Mouse (Mus musculus) hindbrain, embryonic 11.5 days (tissue): ENCODE measurements around the gene Glod5. TPM values are rescaled to one million over a fixed set of nuclear protein-coding genes. Genes with fewer than 3 reads are reported as not detected.
"Not testable (repeated sequence)": the region's sequence is repeated elsewhere in the genome, so short reads cannot be mapped to it uniquely, and the experiment has no call there.

Source experiments
- ATAC-seq: fragments of 200-750 bp; cut with Nextera tagmentation; 2 replicates; pipeline ENCODE4 v1.8.0; 2017; ENCODE audit warnings: mild to moderate bottlenecking, moderate TSS enrichment, moderate library complexity; ENCODE audit not compliant: low FRiP score
- DNase-seq: peaks from one replicate; pipeline ENCODE4 v3.0.0-alpha.2; 2015; ENCODE audit warnings: low spot score
- H3K27ac ChIP-seq: fragments of 300-500 bp; sonication (generic); 2 replicates; pipeline ENCODE4 v1.5.1; 2014; ENCODE audit warnings: mild to moderate bottlenecking, low read depth, low read length
- H3K27me3 ChIP-seq: fragments of 300-500 bp; sonication (generic); 2 replicates; pipeline ENCODE4 v1.6.1; 2014; ENCODE audit warnings: mild to moderate bottlenecking, low read length, moderate library complexity, mixed read lengths; ENCODE audit not compliant: control insufficient read depth, insufficient read depth
- H3K36me3 ChIP-seq: fragments of 300-500 bp; sonication (generic); 2 replicates; pipeline ENCODE4 v1.6.1; 2014; ENCODE audit warnings: mild to moderate bottlenecking, low read length, moderate library complexity, mixed read lengths; ENCODE audit not compliant: control insufficient read depth, insufficient read depth
- H3K4me1 ChIP-seq: fragments of 300-500 bp; sonication (generic); replicated peaks from 2 replicates; pipeline ENCODE4 v1.6.1; 2014; ENCODE audit warnings: low read length, mixed read lengths; ENCODE audit not compliant: control insufficient read depth, insufficient read depth
- H3K4me2 ChIP-seq: fragments of 300-500 bp; sonication (generic); replicated peaks from 2 replicates; pipeline ENCODE4 v1.6.1; 2014; ENCODE audit warnings: mild to moderate bottlenecking, low read depth, low read length
- H3K4me3 ChIP-seq: fragments of 300-500 bp; sonication (generic); 2 replicates; pipeline ENCODE4 v1.5.1; 2014; ENCODE audit warnings: low read depth, low read length
- H3K9ac ChIP-seq: fragments of 300-500 bp; sonication (generic); 2 replicates; pipeline ENCODE4 v1.6.1; 2014; ENCODE audit warnings: low read depth, low read length
- H3K9me3 ChIP-seq: fragments of 300-500 bp; sonication (generic); 2 replicates; pipeline ENCODE4 v1.6.1; 2016; ENCODE audit warnings: low read length; ENCODE audit not compliant: control insufficient read depth
- WGBS: fragments of 180-500 bp; shearing (Covaris S2); extraction: QIAGEN DNeasy Blood & Tissue Kit; methylation state at CpG from one replicate; pipeline ENCODE4 v1.1.7; 2014; 5-methylcytosine and 5-hydroxymethylcytosine counted together
- polyA plus RNA-seq: library from polyadenylated mRNA; unstranded; fragments of >200 nt; fragmentation: Nextera tagmentation; extraction: Ambion mirVana; gene quantifications from 2 replicates; pipeline ENCODE4 v1.2.1, GENCODE M21; 2014

Gene Glod5
- polyA plus RNA-seq, 1 experiment from 2014 or later = not detected

GRCm38 (mm10) chrX:8013569-8014314 lies 4.5 kb downstream of the Glod5 start:
- ATAC-seq (peak; percentile 73), DNase-seq (peak; percentile 28)
- Histone ChIP-seq H3K36me3 (no peaks in the 10 kb centered on the region), H3K4me2 (no peak overlapping the region), H3K4me1 (no peaks in the 10 kb centered on the region), H3K9ac (no peak overlapping the region), H3K9me3 (no peaks in the 10 kb centered on the region), H3K27me3 (no peaks in the 10 kb centered on the region), H3K4me3 (no peak overlapping the region), H3K27ac (peak overlapping the region; percentile 42; the same call in 1 of the 2 replicates)
- 16% methylated on average over 7 of the region's 8 CpGs for WGBS

GRCm38 (mm10) chrX:8013157-8013556 lies 5.1 kb downstream of the Glod5 start:
- Histone ChIP-seq H3K9me3 (no peaks in the 10 kb centered on the region), H3K27me3 (no peaks in the 10 kb centered on the region), H3K4me1 (no peaks in the 10 kb centered on the region), H3K36me3 (no peaks in the 10 kb centered on the region), H3K27ac (peak overlapping the region; percentile 42; the same call in 1 of the 2 replicates), H3K4me2 (no peak overlapping the region), H3K9ac (no peak overlapping the region), H3K4me3 (no peak overlapping the region)
- ATAC-seq (peak; percentile 48), DNase-seq (no peak)
- 10% methylated on average over 2 of the region's 2 CpGs for WGBS

- WGBS = 81% methylated on average over 4 of the region's 4 CpGs
- not testable (repeated sequence) for H3K4me3 ChIP-seq, ATAC-seq, H3K9me3 ChIP-seq, H3K9ac ChIP-seq, H3K27me3 ChIP-seq, H3K4me2 ChIP-seq, H3K4me1 ChIP-seq, H3K27ac ChIP-seq, DNase-seq, H3K36me3 ChIP-seq
These were observed 8.9 kb downstream of the Glod5 start for GRCm38 (mm10) chrX:8009356-8009755.

- H3K27ac ChIP-seq = no peak overlapping the region
- 27% methylated on average over 5 of the region's 5 CpGs for WGBS
These were observed 9.7 kb downstream of the Glod5 start for GRCm38 (mm10) chrX:8008543-8008942.

GRCm38 (mm10) chrX:8002971-8003370 lies 15.3 kb downstream of the Glod5 start:
- Histone ChIP-seq H3K9me3 (no peaks in the 10 kb centered on the region), H3K27ac (no peak overlapping the region), H3K9ac (no peak overlapping the region), H3K27me3 (no peaks in the 10 kb centered on the region), H3K4me1 (no peaks in the 10 kb centered on the region), H3K4me3 (no peak overlapping the region), H3K36me3 (no peaks in the 10 kb centered on the region), H3K4me2 (no peak overlapping the region)
- ATAC-seq (no peak), DNase-seq (no peak)
- WGBS = 59% methylated on average over 4 of the region's 4 CpGs

More at GRCm38 (mm10) chrX:8008543-8008942, 9.7 kb downstream of the Glod5 start:
- Histone ChIP-seq H3K4me3 (no peak overlapping the region), H3K9ac (no peak overlapping the region), H3K4me1 (no peaks in the 10 kb centered on the region), H3K27me3 (no peaks in the 10 kb centered on the region), H3K36me3 (no peaks in the 10 kb centered on the region), H3K4me2 (no peak overlapping the region), H3K9me3 (no peaks in the 10 kb centered on the region)
- DNase-seq (no peak), ATAC-seq (no peak)

GRCm38 (mm10) chrX:8002001-8002400 lies 16.3 kb downstream of the Glod5 start:
- no peaks in the 10 kb centered on the region for H3K9me3 ChIP-seq
- ATAC-seq (no peak), DNase-seq (no peak)
- H3K4me1 ChIP-seq = no peaks in the 10 kb centered on the region
- WGBS = 25% methylated on average over 5 of the region's 5 CpGs
- H3K4me3 ChIP-seq = no peak overlapping the region
- H3K27me3 ChIP-seq = no peaks in the 10 kb centered on the region
- no peak overlapping the region for H3K27ac ChIP-seq
- H3K36me3 ChIP-seq = no peaks in the 10 kb centered on the region
- H3K9ac ChIP-seq = no peak overlapping the region
- no peak overlapping the region for H3K4me2 ChIP-seq

GRCm38 (mm10) chrX:8000546-8001192 lies 17.6 kb downstream of the Glod5 start:
- WGBS = 83% methylated on average over 3 of the region's 3 CpGs
- ATAC-seq = no peak

GRCm38 (mm10) chrX:7993068-7993735 lies 25.1 kb downstream of the Glod5 start:
- no peak overlapping the region for H3K9ac ChIP-seq
- H3K4me3 ChIP-seq = no peak overlapping the region
- no peak overlapping the region for H3K4me2 ChIP-seq
- DNase-seq (no peak), ATAC-seq (no peak)
- H3K27me3 ChIP-seq = no peaks in the 10 kb centered on the region
- no peaks in the 10 kb centered on the region for H3K4me1 ChIP-seq
- H3K36me3 ChIP-seq = no peaks in the 10 kb centered on the region
- no peaks in the 10 kb centered on the region for H3K9me3 ChIP-seq
- 76% methylated on average over 10 of the region's 10 CpGs for WGBS
- H3K27ac ChIP-seq = no peak overlapping the region

More at GRCm38 (mm10) chrX:8000546-8001192, 17.6 kb downstream of the Glod5 start:
- Histone ChIP-seq H3K4me3 (no peak overlapping the region), H3K4me1 (no peaks in the 10 kb centered on the region), H3K9ac (no peak overlapping the region), H3K27me3 (no peaks in the 10 kb centered on the region), H3K4me2 (no peak overlapping the region), H3K36me3 (no peaks in the 10 kb centered on the region), H3K27ac (no peak overlapping the region), H3K9me3 (no peaks in the 10 kb centered on the region)
- no peak for DNase-seq
